Mouse (Mus musculus) liver, embryonic 13.5 days (tissue): ENCODE measurements around the gene Gemin6. TPM values are rescaled to one million over a fixed set of nuclear protein-coding genes. Genes with fewer than 3 reads are reported as not detected.
"Not testable (repeated sequence)": the region's sequence is repeated elsewhere in the genome, so short reads cannot be mapped to it uniquely, and the experiment has no call there.

Experiments
- ATAC-seq: fragments of 200-750 bp; cut with Nextera tagmentation; 2 replicates; pipeline ENCODE4 v1.8.0; 2017; ENCODE audit warnings: low read depth, mild to moderate bottlenecking, moderate number of reproducible peaks, moderate library complexity
- DNase-seq: peaks from one replicate; pipeline ENCODE4 v3.0.0; 2022
- H3K27ac ChIP-seq: fragments of 300-500 bp; sonication (generic); 2 replicates; pipeline ENCODE4 v1.5.1; 2015; ENCODE audit warnings: moderate library complexity, mild to moderate bottlenecking, inconsistent platforms
- H3K27me3 ChIP-seq: fragments of 300-500 bp; sonication (generic); 2 replicates; pipeline ENCODE4 v1.6.1; 2015; ENCODE audit warnings: mild to moderate bottlenecking, inconsistent platforms
- H3K36me3 ChIP-seq: fragments of 300-500 bp; sonication (generic); 2 replicates; pipeline ENCODE4 v1.6.1; 2015; ENCODE audit warnings: mild to moderate bottlenecking, inconsistent platforms
- H3K4me1 ChIP-seq: fragments of 300-500 bp; sonication (generic); replicated peaks from 2 replicates; pipeline ENCODE4 v1.6.1; 2015; ENCODE audit warnings: inconsistent platforms
- H3K4me2 ChIP-seq: fragments of 300-500 bp; sonication (generic); 2 replicates; pipeline ENCODE4 v1.6.1; 2015; ENCODE audit warnings: inconsistent platforms, mild to moderate bottlenecking, moderate library complexity
- H3K4me3 ChIP-seq: fragments of 300-500 bp; sonication (generic); replicated peaks from 2 replicates; pipeline ENCODE4 v1.5.1; 2015; ENCODE audit warnings: mild to moderate bottlenecking, inconsistent platforms
- H3K9ac ChIP-seq: fragments of 300-500 bp; sonication (generic); 2 replicates; pipeline ENCODE4 v1.6.1; 2015; ENCODE audit warnings: mild to moderate bottlenecking, inconsistent platforms
- H3K9me3 ChIP-seq: fragments of 300-500 bp; sonication (generic); replicated peaks from 2 replicates; pipeline ENCODE4 v1.6.1; 2016; ENCODE audit warnings: inconsistent platforms
- WGBS: fragments of 180-500 bp; shearing (Covaris S2); methylation state at CpG from one replicate; pipeline ENCODE4 v1.1.7; 2015; ENCODE audit not compliant: insufficient replicate concordance; 5-methylcytosine and 5-hydroxymethylcytosine counted together
- polyA plus RNA-seq: library from polyadenylated mRNA; unstranded; fragments of >200 nt; fragmentation: Nextera tagmentation; extraction: Ambion mirVana; gene quantifications from 2 replicates; pipeline ENCODE4 v1.2.1, GENCODE M21; 2015

The Gemin6 gene
- polyA plus RNA-seq, 1 experiment from 2014 or later, result 43.5 TPM

- DNase-seq, result peak; percentile 35
- no peaks in the 10 kb centered on the region for H3K9me3 ChIP-seq
- H3K4me3 ChIP-seq, result peak overlapping the region; percentile 92
- H3K36me3 ChIP-seq, result peaks cover 42% of the 10 kb centered on the region
- H3K27ac ChIP-seq, result peak overlapping the region; percentile 95
- H3K9ac ChIP-seq, result peak overlapping the region; percentile 95
- WGBS, result 0% methylated on average over 36 of the region's 36 CpGs
- H3K4me2 ChIP-seq, result peak overlapping the region; percentile 87
- H3K27me3 ChIP-seq, result no peaks in the 10 kb centered on the region
- peak; percentile 72 for ATAC-seq
- H3K4me1 ChIP-seq, result peaks cover 26% of the 10 kb centered on the region
Observed at GRCm38 (mm10) chr17:80206301-80206670, 18.0 kb upstream of the Gemin6 start.

GRCm38 (mm10) chr17:80206671-80207581 lies 17.3 kb upstream of the Gemin6 start, which contains the start of the genes Srsf7 and Ttc39d:
Gene Srsf7 (minus strand): TSS chr17:80207307.
Gene Ttc39d (plus strand): TSS chr17:80207460.
- no peaks in the 10 kb centered on the region for H3K9me3 ChIP-seq
- H3K27ac ChIP-seq, result peak within 1 kb of the TSS; percentile 95
- peak within 1 kb of the TSS; percentile 92 for H3K4me3 ChIP-seq
- H3K27me3 ChIP-seq, result no peaks in the 10 kb centered on the region
- peak within 1 kb of the TSS; percentile 95 for H3K9ac ChIP-seq
- peak within 1 kb of the TSS; percentile 87 for H3K4me2 ChIP-seq
- peaks cover 35% of the 10 kb centered on the region for H3K36me3 ChIP-seq
- under 1% methylated on average over 95 of the region's 95 CpGs for WGBS
- peaks cover 26% of the 10 kb centered on the region for H3K4me1 ChIP-seq
- peak; percentile 94 for DNase-seq
- peak; percentile 86 for ATAC-seq

- H3K4me3 ChIP-seq, ATAC-seq, DNase-seq, H3K27me3 ChIP-seq, H3K36me3 ChIP-seq, H3K9me3 ChIP-seq, H3K9ac ChIP-seq, H3K4me1 ChIP-seq, H3K4me2 ChIP-seq, H3K27ac ChIP-seq: not testable (repeated sequence)
- WGBS, result 80% methylated on average over 4 of the region's 4 CpGs
Observed at GRCm38 (mm10) chr17:80213998-80214397, 10.2 kb upstream of the Gemin6 start.

- ATAC-seq (no peak), DNase-seq (no peak)
- Histone ChIP-seq H3K36me3 (no peaks in the 10 kb centered on the region), H3K27ac (no peak overlapping the region), H3K4me2 (no peak overlapping the region), H3K4me1 (peaks cover 21% of the 10 kb centered on the region), H3K9me3 (no peaks in the 10 kb centered on the region), H3K9ac (no peak overlapping the region), H3K27me3 (no peaks in the 10 kb centered on the region), H3K4me3 (no peak overlapping the region)
- WGBS, result 67% methylated on average over 2 of the region's 2 CpGs
Observed at GRCm38 (mm10) chr17:80220131-80220530, 4.1 kb upstream of the Gemin6 start.

GRCm38 (mm10) chr17:80221202-80221601 lies 3.0 kb upstream of the Gemin6 start:
- whole genome bisulfite sequencing, result 38% methylated on average over 9 of the region's 9 CpGs
- H3K36me3 ChIP-seq, result no peaks in the 10 kb centered on the region
- no peak for ATAC-seq
- no peak overlapping the region for H3K4me3 ChIP-seq
- no peak overlapping the region for H3K27ac ChIP-seq
- peaks cover 23% of the 10 kb centered on the region for H3K4me1 ChIP-seq
- H3K9me3 ChIP-seq, result no peaks in the 10 kb centered on the region
- H3K27me3 ChIP-seq, result no peaks in the 10 kb centered on the region
- H3K9ac ChIP-seq, result no peak overlapping the region
- no peak overlapping the region for H3K4me2 ChIP-seq
- no peak for DNase-seq

GRCm38 (mm10) chr17:80221890-80222628 lies 2.2 kb upstream of the Gemin6 start:
- H3K36me3 ChIP-seq, result no peaks in the 10 kb centered on the region
- no peaks in the 10 kb centered on the region for H3K27me3 ChIP-seq
- no peak for DNase-seq
- H3K4me2 ChIP-seq, result no peak overlapping the region
- H3K9ac ChIP-seq, result no peak overlapping the region
- no peak overlapping the region for H3K4me3 ChIP-seq
- ATAC-seq, result no peak
- WGBS, result 42% methylated on average over 3 of the region's 3 CpGs
- peaks cover 23% of the 10 kb centered on the region for H3K4me1 ChIP-seq
- H3K9me3 ChIP-seq, result no peaks in the 10 kb centered on the region
- no peak overlapping the region for H3K27ac ChIP-seq

GRCm38 (mm10) chr17:80223829-80224228 lies 412 bp upstream of the Gemin6 start:
- Histone ChIP-seq H3K27me3 (no peaks in the 10 kb centered on the region), H3K4me1 (peaks cover 23% of the 10 kb centered on the region), H3K4me3 (peak overlapping the region; percentile 70), H3K4me2 (peak overlapping the region; percentile 76), H3K27ac (peak overlapping the region; percentile 81), H3K9me3 (no peaks in the 10 kb centered on the region), H3K36me3 (peaks cover 12% of the 10 kb centered on the region), H3K9ac (peak overlapping the region; percentile 78)
- WGBS, result 4% methylated on average over 9 of the region's 9 CpGs
- no peak for DNase-seq
- ATAC-seq, result peak; percentile 27

GRCm38 (mm10) chr17:80225142-80225541 lies 901 bp downstream of the Gemin6 start:
- WGBS, result 30% methylated on average over 5 of the region's 5 CpGs
- not testable (repeated sequence) for DNase-seq, H3K9me3 ChIP-seq, H3K27me3 ChIP-seq, ATAC-seq
- H3K4me1 ChIP-seq, result peaks cover 23% of the 10 kb centered on the region
- H3K4me3 ChIP-seq, result peak overlapping the region; percentile 70
- H3K36me3 ChIP-seq, result peaks cover 19% of the 10 kb centered on the region
- H3K9ac ChIP-seq, result peak overlapping the region; percentile 78
- peak overlapping the region; percentile 76 for H3K4me2 ChIP-seq
- H3K27ac ChIP-seq, result peak overlapping the region; percentile 81

- Histone ChIP-seq H3K9ac (no peak overlapping the region), H3K36me3 (peaks cover 22% of the 10 kb centered on the region), H3K4me3 (no peak overlapping the region), H3K9me3 (no peaks in the 10 kb centered on the region), H3K4me1 (peaks cover 24% of the 10 kb centered on the region), H3K27ac (no peak overlapping the region), H3K4me2 (no peak overlapping the region), H3K27me3 (no peaks in the 10 kb centered on the region)
- DNase-seq (no peak), ATAC-seq (no peak)
- 79% methylated on average over 2 of the region's 2 CpGs for WGBS
Observed at GRCm38 (mm10) chr17:80229396-80229795, 5.2 kb downstream of the Gemin6 start.

GRCm38 (mm10) chr17:80233844-80234243 lies 9.6 kb downstream of the Gemin6 start:
- H3K9me3 ChIP-seq, result no peaks in the 10 kb centered on the region
- H3K9ac ChIP-seq, result no peak overlapping the region
- DNase-seq, result no peak
- H3K27me3 ChIP-seq, result no peaks in the 10 kb centered on the region
- ATAC-seq, result no peak; the same call in 1 of the 2 replicates
- H3K4me3 ChIP-seq, result no peak overlapping the region
- peaks cover 18% of the 10 kb centered on the region for H3K4me1 ChIP-seq
- H3K4me2 ChIP-seq, result no peak overlapping the region
- H3K27ac ChIP-seq, result no peak overlapping the region
- H3K36me3 ChIP-seq, result peaks cover 18% of the 10 kb centered on the region
- 72% methylated on average over 5 of the region's 5 CpGs for WGBS

- no peak overlapping the region for H3K4me2 ChIP-seq
- 74% methylated on average over 7 of the region's 7 CpGs for WGBS
- H3K9me3 ChIP-seq, result no peaks in the 10 kb centered on the region
- H3K4me3 ChIP-seq, result no peak overlapping the region
- H3K4me1 ChIP-seq, result peaks cover 18% of the 10 kb centered on the region
- no peak overlapping the region for H3K9ac ChIP-seq
- DNase-seq (no peak), ATAC-seq (no peak)
- H3K27me3 ChIP-seq, result no peaks in the 10 kb centered on the region
- no peak overlapping the region for H3K27ac ChIP-seq
- peaks cover 16% of the 10 kb centered on the region for H3K36me3 ChIP-seq
Observed at GRCm38 (mm10) chr17:80234376-80234775, 10.1 kb downstream of the Gemin6 start.
